Mouse (Mus musculus) left cerebral cortex, postnatal 14 days (tissue): Measurements from ENCODE around the gene Flg2. TPM values are rescaled to one million over a fixed set of nuclear protein-coding genes. Genes with fewer than 3 reads are reported as not detected.
A peak's percentile ranks its signal among the peaks of the same experiment; 100 is the strongest.

Experiments used
- DNase-seq, 2 experiments: peaks; one replicate each; pipeline ENCODE4 v3.0.0; 2021 to 2022; ENCODE audit warnings: low spot score in 2 of 2, mixed read lengths in 1 of 2
- intact Hi-C: fragments of 180-260 bp; cut with DNase I; formaldehyde crosslinking; loops from one replicate; pipeline ENCODE4 v1.15.1; 2025
- long read RNA-seq, 2 experiments: library from polyadenylated mRNA; stranded (forward); transcript quantifications; one replicate each; pipeline ENCODE4 v2.0.0; 2021
- total RNA-seq, 2 experiments: library from RNA; stranded (reverse); gene quantifications; 2 replicates each; pipeline ENCODE4 v1.2.3; 2021

Flg2 gene
- total RNA-seq = not detected
- long read RNA-seq, experiment 1 = 0 reads
- long read RNA-seq, experiment 2 = 0 reads

DNA sequence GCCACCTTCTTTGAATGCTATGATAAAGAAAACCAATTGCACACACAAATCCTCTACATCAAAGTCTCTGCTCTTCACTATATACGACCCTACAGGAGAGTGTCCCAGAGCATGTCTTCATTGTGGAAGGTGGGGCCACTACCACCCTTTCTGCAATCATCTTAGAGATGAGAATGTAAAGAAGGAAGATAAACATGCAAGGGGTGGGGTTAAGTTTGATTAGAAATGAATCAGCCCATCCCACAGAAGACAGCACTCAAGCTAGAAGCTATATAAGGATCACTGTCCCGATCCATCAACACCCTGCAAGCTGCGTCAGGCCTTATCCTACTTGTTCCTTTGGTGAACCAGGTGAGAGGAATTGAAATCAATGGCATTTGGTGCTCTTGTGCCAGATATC lies at the start of gene Flg2:
Gene Flg2 (plus strand): TSS at position 301 of the 400 bp plus-strand sequence.
- no peak for DNase-seq
- intact Hi-C loops = no loop called here

GRCm38 (mm10) chr3:93162502-93162901 lies 34.6 kb upstream of the Flg2 start:
- intact Hi-C loops = no loop called here

DNA sequence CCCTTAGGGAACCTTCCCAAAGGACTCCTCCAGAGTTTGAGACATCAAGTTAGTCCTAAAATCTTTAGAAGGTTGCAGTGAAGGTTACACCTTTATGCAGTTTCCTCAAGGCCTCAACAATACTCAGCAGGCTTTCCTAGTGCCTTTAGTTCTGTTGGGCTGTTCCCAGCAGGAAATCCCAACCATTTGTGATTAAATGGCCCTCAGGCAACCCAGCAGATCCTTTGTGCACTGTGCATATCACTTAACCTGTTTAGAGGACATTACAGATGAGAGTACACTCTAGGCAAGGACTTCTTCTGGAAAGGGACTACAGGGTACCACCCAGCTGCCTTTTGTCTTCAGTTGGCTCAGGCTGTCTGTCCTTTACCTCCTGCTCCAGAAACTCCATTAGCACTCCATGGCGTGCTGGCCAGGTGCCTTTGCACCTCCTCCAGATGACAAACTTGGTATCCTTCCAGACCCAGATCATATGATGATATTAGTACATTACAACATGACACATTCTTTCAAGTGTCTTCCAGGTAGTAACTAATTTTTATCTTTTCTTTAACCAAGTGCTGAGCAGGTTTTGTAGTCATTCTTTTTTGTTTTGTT lies 34.0 kb upstream of the Flg2 start:
- no peak for DNase-seq
- intact Hi-C loops = no loop called here

More at GRCm38 (mm10) chr3:93162502-93162901, 34.6 kb upstream of the Flg2 start:
- no peak for DNase-seq

GRCm38 (mm10) chr3:93180856-93181255 lies 16.2 kb upstream of the Flg2 start:
- intact Hi-C loops = no loop called here
- peak in 1 of 2 experiments; percentile 8 for DNase-seq

DNA sequence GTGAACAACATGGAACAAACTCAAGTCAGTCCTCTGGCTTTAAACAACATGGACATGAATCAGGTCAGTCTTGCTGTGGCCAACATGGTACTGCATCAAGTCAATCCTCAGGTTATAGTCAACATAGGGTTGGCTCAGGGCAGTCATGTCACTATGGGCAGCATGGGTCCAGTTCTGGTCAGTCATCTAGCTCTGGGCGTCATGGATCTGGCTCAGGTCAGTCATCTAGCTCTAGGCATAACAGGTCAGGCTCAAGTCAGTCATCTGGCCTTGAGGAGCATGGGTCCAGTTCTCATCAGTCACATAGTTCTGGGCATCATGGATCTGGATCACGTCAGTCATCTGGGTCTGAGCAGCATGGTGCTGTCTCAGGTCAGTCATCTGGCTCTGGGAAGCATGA lies 4.9 kb downstream of the Flg2 start:
- intact Hi-C loops = no loop called here
- DNase-seq = no peak

DNA sequence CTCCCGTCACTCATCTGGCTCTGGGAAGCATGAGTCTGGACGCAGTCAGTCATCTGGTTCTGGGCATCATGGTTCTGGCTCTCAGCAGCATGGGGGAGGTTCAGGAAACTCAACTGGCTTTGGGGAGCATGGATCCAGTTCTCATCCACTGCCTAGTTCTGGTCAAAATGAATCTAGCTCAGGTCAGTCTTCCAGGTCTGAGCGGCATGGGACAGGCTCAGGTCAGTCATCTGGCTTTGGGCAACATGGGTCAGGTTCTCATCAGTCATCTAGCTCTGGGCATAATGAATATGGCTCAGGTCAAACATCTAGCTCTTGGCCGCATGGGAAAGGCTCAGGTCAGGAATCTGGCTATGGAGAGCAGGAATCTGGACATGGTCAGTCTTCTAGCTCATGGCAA lies 5.4 kb downstream of the Flg2 start:
- intact Hi-C loops = no loop called here

More for the DNA sequence above, 5.4 kb downstream of the Flg2 start:
- DNase-seq = no peak

Other genes starting within 250 kb of the Flg2 start
- not detected for gene Lce3d, start 239.9 kb upstream of the Flg2 start, total RNA-seq
- not detected for gene Lce3e, start 230.2 kb upstream of the Flg2 start, total RNA-seq
- not detected for gene Lce3f, start 205.1 kb upstream of the Flg2 start, total RNA-seq
- not detected for gene Crct1, start 181.6 kb upstream of the Flg2 start, total RNA-seq
- gene Lce1m, start 178.2 kb upstream of the Flg2 start, total RNA-seq = not detected
- gene Gm4858, start 128.5 kb upstream of the Flg2 start, total RNA-seq = not detected
- gene Crnn, start 52.5 kb upstream of the Flg2 start, total RNA-seq = not detected
- gene Flg, start 76.2 kb downstream of the Flg2 start, total RNA-seq = not detected
- not detected for gene Hrnr, start 122.5 kb downstream of the Flg2 start, total RNA-seq
- not detected for gene Rptn, start 196.4 kb downstream of the Flg2 start, total RNA-seq
- under 1 TPM; 0.83 to 0.99 TPM for gene Tchh, start 245.1 kb downstream of the Flg2 start, total RNA-seq